Mouse (Mus musculus) c-Kit-positive CD71-negative TER-119-negative erythroid progenitor cells, embryonic 14.5 days (primary cell): Measurements from ENCODE around the gene AC124108.1.
A peak's percentile ranks its signal among the peaks of the same experiment; 100 is the strongest.

Experiments used
- DNase-seq: peaks from one replicate; pipeline ENCODE4 v3.0.0-alpha.2; 2013; ENCODE audit warnings: low read depth

AC124108.1 gene

DNA sequence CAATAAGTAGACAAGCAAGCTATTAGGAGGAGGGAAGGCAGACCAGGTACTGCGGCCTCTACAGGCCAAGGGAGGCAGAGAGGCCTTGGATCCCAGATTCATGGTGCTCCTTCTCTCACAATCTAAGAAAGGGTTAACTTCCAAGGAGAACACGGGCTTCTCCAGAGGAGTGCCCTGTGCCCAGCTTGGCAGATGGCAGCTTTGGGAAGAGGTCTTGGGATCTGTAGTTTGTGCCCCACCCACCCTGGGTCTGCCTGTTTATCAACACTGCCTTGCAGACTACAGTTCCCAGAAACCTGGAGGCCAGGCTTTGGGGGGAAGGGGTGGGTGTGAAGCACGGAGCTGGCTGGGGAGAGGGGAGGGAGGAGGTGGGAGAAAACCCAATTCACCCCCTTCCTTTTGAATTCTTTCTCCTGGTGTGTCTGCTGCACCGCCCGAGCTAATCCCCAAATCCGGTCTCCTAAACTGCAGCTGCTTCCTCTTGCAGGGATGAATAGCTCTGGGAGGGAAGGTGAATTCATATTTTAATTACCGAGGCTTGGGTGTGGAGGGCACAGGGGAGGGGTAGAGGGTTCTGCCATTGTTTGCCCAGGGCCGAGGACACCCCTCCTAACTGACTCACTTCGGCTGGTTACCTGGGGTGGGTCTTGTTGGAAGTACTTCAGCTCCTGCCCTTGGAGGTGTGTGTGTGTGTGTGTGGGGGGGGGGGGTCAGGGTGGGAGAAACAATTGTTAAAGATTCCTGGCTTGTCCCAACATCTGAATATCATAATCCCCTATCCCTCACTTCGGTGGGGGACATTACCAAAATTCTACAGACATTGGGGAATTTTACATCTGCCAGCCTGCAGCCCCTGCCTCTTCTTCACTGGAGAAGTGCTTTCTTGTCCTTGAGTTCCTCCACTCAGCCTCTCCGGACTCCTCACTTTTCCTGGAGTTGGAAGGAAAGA lies 9.6 kb downstream of the AC124108.1 start:
- no peak for DNase-seq

DNA sequence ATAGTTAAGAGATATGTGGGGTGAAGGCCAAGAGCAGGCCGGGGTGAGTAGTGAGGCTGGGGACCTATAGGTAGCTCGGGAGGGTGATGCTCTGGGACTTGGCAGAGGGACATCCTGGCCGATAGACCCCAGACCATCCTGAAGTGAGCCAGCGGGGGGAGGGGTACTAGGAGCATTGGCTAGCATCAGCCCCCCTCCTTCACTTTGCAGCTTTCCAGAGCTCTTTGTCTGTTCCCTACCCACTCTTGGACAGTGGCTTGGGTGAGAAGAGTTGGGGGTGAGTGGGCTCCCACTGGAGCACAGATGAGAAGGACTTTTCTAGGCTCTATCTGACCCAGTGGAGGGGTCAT lies 10.2 kb downstream of the AC124108.1 start:
- DNase-seq, result no peak

DNA sequence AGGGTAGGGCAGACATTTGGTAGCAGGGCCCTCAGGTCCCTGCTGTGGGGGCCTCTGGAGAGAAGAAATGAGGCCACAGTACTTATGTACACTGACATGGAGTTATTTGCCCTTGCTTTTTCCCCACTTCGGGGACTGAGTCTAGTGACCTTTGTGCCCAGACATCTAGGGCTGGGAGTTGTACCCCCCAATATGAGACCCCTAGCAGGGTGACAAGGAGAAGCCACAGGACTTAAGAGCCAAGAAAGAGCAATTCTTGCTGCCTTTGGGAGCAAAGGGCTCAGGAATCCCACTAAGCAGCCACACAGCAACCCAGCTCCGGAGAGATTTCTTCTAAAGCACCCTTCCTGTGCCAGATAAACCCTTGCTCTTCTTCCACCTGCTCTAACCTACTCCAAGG lies 10.7 kb downstream of the AC124108.1 start:
- DNase-seq, result no peak

DNA sequence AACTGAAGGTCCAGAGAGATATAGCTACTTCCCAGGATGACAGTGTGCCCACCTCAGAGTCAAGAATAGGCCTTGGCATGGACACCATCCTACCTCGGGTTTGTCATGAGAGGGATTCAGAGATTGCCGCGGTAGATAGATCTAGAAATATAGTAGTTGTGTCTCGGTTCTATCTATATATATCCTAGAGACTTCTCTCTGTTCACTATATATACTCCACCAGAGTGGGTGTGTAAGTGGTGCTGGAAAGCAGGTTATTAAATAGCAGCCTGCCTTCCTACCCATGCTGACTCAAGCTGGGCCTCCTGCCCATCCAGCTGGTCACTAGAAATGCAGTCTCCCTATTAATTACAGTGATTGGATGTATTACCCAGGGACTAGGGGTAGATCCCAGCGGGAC lies 11.5 kb downstream of the AC124108.1 start:
- DNase-seq, result no peak

DNA sequence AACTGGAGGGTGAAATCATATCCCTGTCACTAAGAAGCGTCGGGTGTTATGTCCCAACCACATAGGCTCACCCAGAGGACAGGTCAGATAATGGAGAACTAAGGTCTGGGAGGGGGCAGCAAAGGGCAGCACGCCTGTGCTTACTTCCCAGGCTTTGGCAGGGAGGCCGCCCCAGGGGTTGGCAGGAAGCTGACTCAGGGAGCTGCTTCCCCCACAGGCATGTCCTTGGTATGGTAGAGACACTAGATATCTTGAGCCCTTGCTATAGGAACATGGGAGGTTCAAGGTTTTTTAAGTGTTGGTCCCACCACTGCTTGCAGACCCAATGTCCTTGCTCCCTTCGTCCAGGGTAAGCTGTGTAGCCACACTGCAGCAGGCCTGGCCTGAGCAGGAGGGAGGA lies 14.7 kb downstream of the AC124108.1 start:
- DNase-seq, result no peak

DNA sequence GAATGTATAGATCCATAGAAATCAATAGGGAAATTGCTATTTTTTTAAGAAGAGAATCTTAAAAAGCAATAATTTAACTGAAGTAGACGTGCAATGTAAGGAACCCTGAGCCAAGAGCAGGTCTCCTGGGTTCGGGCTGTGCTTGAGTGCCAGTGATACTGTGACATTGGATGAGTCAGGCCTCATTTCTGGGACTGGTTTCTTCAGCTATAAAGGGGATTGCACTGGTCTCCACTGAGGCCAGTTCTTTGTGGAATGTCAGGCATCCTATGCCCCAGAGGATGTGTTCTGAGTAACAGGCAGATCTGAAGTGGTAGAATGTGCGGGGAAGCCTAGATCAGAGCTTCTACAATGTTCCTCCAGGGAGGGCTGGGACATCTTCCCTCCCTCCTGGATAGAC lies 15.6 kb downstream of the AC124108.1 start:
- no peak for DNase-seq

DNA sequence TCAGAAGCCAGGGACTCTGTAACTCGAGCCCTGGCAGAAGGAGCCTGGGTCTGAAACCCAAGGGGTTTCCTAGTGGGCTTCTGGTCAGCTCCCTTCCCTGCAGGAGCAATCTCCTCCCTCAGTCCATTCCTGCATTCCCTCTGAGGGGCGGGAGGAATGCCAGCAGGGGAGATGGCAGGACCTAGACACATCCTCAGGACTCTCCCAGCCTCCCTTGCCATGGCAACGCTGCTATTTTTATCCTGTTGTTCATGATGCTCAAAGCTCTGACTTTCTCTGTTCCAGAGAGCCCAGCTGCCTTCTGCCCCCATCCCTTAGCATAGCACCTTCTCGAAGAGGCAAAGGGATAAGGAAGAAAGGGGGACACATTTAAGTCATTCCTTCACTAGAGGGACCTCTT lies 16.9 kb downstream of the AC124108.1 start:
- DNase-seq, result no peak

DNA sequence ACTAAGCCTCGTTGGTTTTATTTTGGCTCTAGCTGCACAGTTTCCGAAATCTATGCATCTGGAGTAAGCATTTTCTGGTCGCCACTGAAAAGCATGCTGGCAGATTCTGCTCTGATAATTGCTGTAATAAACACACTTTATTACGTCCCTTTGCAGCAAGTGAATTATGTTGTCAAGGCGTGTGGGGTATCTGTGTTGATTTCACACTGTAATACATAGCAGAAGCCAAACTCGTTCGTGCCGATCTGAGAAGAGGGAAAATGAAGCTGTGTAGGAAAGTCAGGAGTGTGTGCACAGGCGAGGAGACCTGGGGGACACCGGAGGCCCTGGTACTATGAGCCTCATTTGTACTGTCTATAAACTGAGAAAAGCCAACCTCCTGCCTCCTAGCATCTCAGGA lies 18.1 kb downstream of the AC124108.1 start:
- no peak for DNase-seq

DNA sequence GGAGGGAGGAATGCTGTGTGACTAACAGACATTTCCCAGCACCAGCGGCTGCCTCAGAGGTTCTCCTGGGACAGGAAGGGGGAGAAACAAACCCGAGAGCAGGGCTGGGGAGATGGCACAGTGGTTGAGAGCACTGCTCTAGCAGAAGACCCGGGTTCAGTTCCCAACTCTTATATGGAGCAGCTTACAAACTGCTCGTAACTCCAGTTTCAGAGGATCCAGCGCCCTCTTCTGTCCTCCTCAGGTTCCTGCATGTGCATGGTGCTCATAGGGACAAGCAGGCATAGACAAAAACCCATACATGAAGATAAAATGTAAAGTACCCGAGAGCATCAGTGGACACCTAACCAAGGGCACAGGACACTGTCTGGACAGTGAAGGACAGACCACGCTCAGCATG lies 19.7 kb downstream of the AC124108.1 start:
- peak; percentile 45 for DNase-seq

DNA sequence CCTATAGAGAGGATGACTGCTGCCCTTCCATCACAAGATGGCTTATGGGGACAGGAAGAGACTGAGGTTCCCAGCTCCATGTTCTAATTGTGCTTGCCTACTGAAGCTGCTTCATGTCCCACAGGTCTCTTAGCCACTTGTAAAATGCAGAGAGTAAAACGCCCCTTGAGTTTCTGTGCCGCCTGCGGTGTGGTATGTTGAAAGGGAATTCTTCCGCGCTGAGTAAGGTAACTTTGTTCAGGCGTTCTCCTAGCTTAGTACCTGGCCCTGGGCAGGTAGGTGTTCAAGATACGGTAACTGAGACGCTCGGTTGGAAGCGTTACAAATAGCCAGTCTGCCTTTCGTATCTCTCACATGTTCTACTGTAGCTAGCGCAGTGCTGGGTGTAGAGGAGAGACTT lies 20.4 kb downstream of the AC124108.1 start:
- DNase-seq, result no peak

DNA sequence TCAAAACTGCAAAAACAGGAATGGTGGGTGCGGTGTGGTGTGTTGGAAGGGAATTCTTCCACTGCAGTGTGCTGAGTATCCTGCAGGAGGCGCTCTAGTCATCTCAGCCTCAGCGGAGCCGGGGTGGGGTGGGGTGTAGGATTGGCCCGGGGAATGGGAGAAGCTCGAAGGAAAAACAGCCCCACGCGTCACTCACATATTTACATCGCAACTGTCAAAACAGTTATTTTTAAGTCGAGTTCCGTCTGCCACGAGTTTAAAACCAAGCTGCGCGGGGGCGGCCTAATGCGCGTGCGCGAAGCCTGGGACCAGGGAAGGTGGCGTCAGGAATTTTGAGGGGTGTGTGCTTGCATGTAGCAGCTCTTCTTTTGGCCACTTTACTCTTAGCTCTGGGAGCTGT lies 21.0 kb downstream of the AC124108.1 start:
- no peak for DNase-seq

DNA sequence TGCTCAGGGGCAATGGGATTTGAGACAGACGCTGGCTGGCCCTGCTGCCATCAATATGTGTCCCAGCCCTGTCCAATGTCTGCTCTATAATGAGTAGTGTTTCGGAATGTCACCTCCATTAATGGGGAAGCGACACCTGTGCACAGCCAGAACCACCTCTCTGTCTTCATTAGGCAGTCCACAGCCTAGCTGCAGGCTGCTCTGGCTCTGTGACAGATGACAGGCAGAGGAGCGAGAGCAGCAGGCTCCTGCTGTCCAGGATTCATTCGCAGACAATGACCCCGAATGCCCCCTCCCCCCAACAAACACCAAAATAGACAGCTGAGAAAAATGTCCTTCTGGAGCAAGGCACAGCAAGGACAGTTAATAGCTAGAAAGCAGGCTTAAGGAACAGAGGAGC lies 21.8 kb downstream of the AC124108.1 start:
- DNase-seq, result no peak

DNA sequence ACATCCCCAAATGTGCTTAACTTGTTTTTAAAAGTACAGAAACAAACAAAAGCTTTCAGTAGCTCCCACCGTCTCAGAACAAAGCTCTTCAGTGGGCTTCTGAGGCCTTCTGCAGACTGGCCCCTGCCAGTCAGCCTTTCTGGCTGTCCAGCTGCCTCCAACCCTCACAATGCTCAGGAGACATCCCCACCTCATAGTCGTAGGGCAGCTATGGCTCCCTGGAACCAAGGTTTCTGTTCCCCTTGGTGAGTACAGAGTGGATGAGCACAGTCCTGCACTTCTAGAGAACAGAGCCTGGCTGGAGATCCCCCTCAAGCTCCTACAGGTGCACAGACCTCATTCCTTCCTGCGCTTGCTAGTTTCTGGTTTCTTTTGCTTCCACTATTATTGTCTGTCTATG lies 25.0 kb downstream of the AC124108.1 start:
- DNase-seq, result no peak

DNA sequence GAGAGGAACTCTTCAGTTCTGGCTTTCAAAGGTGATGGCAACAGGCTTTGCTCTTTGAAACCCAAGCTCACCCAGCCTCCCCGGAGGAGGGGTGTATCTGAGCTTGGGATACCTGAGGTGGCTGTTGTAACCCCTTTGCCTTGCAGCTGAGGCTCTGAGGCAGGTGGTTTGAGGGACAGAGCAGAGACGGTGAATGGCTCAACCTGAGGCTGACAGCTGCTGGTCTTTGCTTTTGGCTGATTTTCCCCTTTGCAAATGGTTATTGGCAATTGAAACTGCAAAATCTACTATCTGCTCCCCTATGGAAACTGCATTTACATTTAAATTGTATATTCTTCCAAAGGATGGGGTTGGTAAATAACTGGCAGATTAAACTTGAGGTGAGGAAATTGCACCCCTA lies 30.4 kb downstream of the AC124108.1 start:
- no peak for DNase-seq

DNA sequence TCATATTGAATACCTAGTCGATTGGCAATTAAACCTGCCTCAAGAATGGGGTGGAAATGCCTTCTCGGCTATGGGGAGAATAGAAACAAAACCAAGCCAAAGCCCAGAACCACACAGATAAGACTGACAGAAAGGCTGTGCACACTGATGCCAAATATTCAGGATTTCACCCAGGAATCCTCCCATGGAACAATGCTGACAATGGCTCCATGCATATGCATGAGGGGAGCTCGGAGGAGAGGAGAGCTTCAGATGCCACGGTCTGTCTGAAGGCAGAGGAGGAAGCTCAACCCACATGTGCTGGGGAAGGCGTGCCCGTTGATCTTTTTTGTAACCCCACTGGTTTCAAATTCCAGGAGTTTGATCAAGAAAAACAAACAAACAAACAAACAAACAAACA lies 30.9 kb downstream of the AC124108.1 start:
- no peak for DNase-seq

DNA sequence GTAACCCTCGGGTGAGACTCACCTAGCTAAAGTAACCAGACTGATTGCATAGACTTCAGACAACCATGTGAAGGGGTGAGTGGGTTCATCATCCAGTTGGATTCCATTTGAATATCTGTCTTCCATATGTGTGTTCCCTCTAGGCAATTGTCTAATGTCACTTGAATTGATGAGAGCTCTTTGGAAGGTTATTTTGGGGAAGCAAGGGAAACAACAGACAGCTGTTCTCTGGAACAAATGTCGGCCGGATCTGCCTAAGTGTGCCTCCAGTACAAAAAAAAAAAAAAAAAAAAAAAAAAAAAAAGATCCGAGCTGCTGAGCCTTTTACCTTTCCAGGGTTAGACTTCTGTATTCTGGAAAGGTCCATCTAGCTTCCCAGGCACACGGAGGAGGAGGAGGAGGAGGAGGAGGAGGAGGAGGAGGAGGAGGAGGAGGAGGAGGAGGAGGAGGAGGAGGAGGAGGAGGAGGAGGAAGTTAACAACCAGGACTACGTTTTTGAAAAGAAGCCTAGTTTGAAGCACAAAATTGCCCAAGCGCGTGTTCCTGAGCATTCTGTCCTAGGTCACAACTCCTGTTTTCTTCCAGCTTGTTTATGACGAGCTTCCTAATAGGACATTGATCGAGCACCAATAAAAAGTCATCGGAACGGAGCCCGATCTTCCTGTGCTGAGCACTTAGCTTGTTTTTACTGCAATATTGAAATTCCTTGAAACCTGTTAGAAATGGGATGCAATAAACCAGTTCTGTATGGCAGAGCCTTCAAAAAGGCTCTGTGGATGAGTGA lies 35.2 kb downstream of the AC124108.1 start:
- DNase-seq, result no peak

DNA sequence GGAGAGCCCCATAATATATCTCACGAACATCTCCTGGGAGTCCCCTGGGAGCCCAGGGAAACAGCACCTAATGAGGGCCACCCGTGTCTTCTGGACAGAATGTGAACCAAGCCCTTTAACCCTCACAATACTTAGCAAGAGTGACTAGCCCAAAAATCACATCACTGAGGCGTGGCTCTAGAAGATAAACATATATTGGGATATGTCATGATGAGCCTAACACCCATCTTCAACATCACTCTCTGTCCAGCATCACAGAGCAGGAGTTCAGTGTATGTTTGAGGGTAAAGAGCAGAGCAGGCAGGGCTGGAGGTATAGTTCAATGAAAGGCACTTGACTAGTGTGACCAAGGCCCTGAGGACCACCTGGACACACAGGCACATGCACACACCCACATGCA lies 38.4 kb downstream of the AC124108.1 start, which contains the start of gene Gm10188:
Gene Gm10188 (minus strand): TSS at position 101 of the 400 bp plus-strand sequence.
- DNase-seq, result no peak

DNA sequence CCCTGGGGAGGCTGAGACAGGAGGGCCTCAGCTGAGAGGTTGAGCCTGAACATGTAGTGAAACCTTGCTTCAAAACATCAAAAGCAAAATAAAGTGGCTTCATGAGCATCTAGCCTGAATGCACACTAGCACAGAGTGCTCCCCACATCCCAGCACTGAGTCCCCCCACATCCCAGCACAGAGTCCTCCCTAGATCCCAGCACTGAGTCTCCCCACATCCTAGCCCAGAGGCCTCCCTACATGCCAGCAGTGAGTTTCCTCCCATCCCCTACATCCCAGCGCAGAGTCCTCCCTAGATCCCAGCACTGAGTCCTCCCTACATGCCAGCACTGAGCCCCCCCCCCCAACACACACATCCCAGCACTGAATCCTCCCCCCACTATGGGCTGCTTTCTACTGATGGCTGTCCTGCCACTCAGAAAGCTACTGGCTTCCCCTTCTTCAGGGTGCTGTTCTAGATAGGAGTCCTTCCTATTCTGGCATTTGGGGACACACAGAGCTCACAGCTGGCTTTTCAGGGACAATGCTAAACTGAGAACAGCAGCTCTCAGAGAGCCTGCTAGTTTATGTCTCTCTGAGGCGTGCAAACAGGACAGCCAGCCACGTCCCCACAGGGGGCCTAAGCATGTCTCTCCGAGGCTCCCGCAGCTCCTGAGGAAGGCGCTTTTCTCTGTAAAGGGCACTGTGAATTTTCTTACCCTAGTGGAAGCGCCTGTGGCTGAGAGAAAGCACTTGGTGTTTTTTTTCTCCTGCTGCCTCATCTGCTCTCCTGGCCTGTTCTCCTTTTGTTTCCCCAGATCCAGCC lies 40.4 kb downstream of the AC124108.1 start:
- DNase-seq, result no peak

DNA sequence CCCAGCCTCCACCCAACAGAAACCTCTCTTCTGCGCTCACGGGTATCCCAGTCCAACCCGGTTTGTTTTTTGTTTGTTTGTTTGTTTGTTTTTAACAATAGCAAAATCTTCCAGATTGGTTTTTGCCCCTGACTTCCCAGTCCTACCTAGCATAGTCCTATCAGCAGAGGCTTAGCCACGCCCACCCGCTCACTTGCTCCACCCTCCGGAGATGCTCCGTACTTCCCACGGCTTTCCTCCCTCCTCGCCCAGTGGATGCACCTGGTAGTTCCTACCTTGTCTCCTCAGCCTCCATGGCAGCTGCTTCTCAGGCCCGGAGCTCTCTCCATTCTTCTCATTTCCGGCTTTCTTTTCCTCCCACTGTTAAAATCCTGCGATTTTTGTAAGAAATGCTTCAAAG lies 42.3 kb downstream of the AC124108.1 start:
- peak; percentile 23 for DNase-seq

DNA sequence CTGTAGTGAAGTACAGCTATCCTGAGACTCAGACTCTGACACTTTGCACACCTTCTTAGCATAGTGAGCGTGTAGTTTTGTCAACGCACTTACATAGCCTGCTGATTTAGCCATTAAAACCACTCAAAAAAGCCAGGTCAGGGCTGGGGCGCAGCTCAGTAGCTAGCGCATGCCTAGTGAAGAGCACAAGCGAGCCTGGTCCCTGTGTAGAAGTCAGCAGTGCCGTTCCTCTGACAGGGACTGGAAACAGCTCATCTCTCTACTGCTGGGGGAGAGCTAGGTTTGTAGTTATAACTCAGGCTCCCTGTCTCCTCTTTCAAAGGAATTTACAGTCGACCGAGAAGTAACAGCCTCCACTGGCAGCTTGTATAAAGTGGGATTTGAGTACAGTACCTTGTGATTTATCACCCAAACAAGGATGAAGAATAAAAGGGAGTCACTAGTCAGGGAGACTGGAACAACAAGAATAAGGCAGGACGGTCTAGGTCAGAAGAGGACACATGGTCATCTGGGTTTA lies 43.6 kb downstream of the AC124108.1 start:
- no peak for DNase-seq

DNA sequence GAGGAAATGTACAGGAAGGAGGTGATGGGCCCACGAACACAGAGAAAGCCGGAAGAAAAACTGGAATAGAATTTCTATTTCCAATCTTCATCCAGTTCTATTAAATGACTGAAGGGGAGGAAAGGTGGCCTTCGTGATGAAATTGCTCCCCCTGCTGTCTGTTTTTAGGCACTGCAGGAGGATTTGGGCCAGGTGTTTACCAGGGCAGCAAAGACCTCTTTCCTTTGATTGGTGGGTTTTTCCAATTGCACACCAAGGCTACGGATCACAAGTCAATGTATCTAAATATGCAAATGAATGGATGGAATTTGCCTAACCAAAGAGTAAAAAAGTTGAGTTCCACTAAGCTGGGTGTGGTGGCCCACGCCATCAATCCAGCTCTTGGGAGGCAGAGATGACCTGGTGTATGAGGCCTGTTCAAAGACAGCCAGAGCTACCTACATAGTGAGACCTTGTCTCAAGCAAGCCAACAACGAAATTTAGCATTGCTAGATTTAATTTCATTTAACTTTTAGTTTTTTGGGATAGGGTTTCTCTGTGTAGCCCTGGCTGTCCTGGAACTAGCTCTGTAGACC lies 46.4 kb downstream of the AC124108.1 start:
- peak; percentile 53 for DNase-seq

DNA sequence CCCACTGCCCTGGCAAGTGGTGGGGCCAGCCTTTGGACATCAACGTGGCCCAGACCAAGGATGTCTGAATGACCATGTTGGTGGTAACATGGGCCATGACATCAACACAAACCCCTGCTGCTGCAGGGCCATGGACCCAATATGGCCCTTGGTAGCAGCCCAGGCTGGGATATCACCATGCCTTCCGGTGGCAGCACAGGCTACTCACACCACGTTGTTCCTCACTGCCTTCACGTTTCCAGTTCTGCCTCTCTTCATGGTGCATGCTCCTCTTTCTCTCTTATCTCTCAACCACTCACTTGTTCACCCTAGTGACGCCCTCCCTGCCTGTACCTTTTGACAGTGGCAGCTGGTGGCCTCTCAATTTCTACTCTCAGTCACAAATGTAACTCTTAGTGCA lies 53.8 kb downstream of the AC124108.1 start:
- DNase-seq, result no peak
